Mouse (Mus musculus) brown adipose tissue, adult 24 weeks (tissue): ENCODE results near the gene Snd1. TPM values are rescaled to one million over a fixed set of nuclear protein-coding genes. Genes with fewer than 3 reads are reported as not detected.

Experiments
- H3K27ac ChIP-seq: fragments of 200-500 bp; replicated peaks from 2 replicates; pipeline ENCODE4 v1.5.1; 2012; ENCODE audit warnings: low read depth, mild to moderate bottlenecking, low read length
- H3K4me1 ChIP-seq: fragments of 200-500 bp; 2 replicates; pipeline ENCODE4 v1.6.1; 2012; ENCODE audit warnings: low read length, mixed read lengths; ENCODE audit not compliant: control insufficient read depth, insufficient read depth, insufficient read length
- H3K4me3 ChIP-seq: fragments of 200-500 bp; 2 replicates; pipeline ENCODE4 v1.5.1; 2012; ENCODE audit warnings: low read depth, mild to moderate bottlenecking, low read length, moderate library complexity; ENCODE audit not compliant: insufficient read depth
- polyA plus RNA-seq: library from polyadenylated mRNA; stranded (reverse); fragments of >200 nt; gene quantifications from 2 replicates; pipeline ENCODE4 v1.2.4, GENCODE M21; 2012; ENCODE audit not compliant: missing spikeins, insufficient read depth, insufficient read length

Gene Snd1
- polyA plus RNA-seq: 18.4 and 25.4 TPM in 2 replicates

- Histone ChIP-seq H3K4me3 (no peak within 1 kb of the TSS), H3K27ac (no peak within 1 kb of the TSS), H3K4me1 (no peaks in the 10 kb centered on the region)
Observed at GRCm38 (mm10) chr6:28474839-28475238, at the start of gene Snd1. Gene Snd1 (plus strand): TSS chr6:28475139.

- Histone ChIP-seq H3K4me1 (peaks cover 3% of the 10 kb centered on the region), H3K27ac (no peak within 1 kb of the TSS), H3K4me3 (no peak within 1 kb of the TSS)
Observed at GRCm38 (mm10) chr6:28427096-28427839, 47.7 kb upstream of the Snd1 start, which contains the start of gene Fscn3. Gene Fscn3 (plus strand): TSS chr6:28427789.

GRCm38 (mm10) chr6:28428290-28428689 lies 46.6 kb upstream of the Snd1 start, which contains the start of gene Gcc1:
Gene Gcc1 (minus strand): TSS chr6:28428390.
- H3K4me3 ChIP-seq: no peak within 1 kb of the TSS
- H3K4me1 ChIP-seq: peaks cover 3% of the 10 kb centered on the region
- H3K27ac ChIP-seq: no peak within 1 kb of the TSS

- H3K4me3 ChIP-seq: no peak overlapping the region
Observed at GRCm38 (mm10) chr6:28429870-28430269, 45.1 kb upstream of the Snd1 start.

GRCm38 (mm10) chr6:28430795-28431537 lies 44.0 kb upstream of the Snd1 start:
- H3K27ac ChIP-seq: 0 out of 2 replicates have a peak overlapping the region, but pooled peaks have one; percentile 13
- no peak overlapping the region for H3K4me3 ChIP-seq
- no peaks in the 10 kb centered on the region for H3K4me1 ChIP-seq

More at GRCm38 (mm10) chr6:28429870-28430269, 45.1 kb upstream of the Snd1 start:
- Histone ChIP-seq H3K4me1 (no peaks in the 10 kb centered on the region), H3K27ac (no peak overlapping the region)

- no peak overlapping the region for H3K27ac ChIP-seq
- H3K4me3 ChIP-seq: no peak overlapping the region
- H3K4me1 ChIP-seq: no peaks in the 10 kb centered on the region
Observed at GRCm38 (mm10) chr6:28431538-28431855, 43.4 kb upstream of the Snd1 start.

GRCm38 (mm10) chr6:28447937-28448336 lies 27.0 kb upstream of the Snd1 start:
- no peak overlapping the region for H3K4me3 ChIP-seq
- no peaks in the 10 kb centered on the region for H3K4me1 ChIP-seq
- no peak overlapping the region for H3K27ac ChIP-seq

- Histone ChIP-seq H3K4me1 (no peaks in the 10 kb centered on the region), H3K27ac (no peak within 1 kb of the TSS), H3K4me3 (no peak within 1 kb of the TSS)
Observed at GRCm38 (mm10) chr6:28449253-28449652, 25.7 kb upstream of the Snd1 start, which contains the start of gene Pax4. Gene Pax4 (minus strand): TSS chr6:28449353.

GRCm38 (mm10) chr6:28450481-28450880 lies 24.5 kb upstream of the Snd1 start:
- Histone ChIP-seq H3K27ac (no peak overlapping the region), H3K4me3 (no peak overlapping the region), H3K4me1 (no peaks in the 10 kb centered on the region)

- no peaks in the 10 kb centered on the region for H3K4me1 ChIP-seq
- no peak overlapping the region for H3K27ac ChIP-seq
- H3K4me3 ChIP-seq: no peak overlapping the region
Observed at GRCm38 (mm10) chr6:28450977-28451376, 24.0 kb upstream of the Snd1 start.

- no peak overlapping the region for H3K27ac ChIP-seq
- no peak overlapping the region for H3K4me3 ChIP-seq
- H3K4me1 ChIP-seq: no peaks in the 10 kb centered on the region
Observed at GRCm38 (mm10) chr6:28459221-28459668, 15.7 kb upstream of the Snd1 start.

- Histone ChIP-seq H3K4me3 (no peak overlapping the region), H3K27ac (no peak overlapping the region), H3K4me1 (no peaks in the 10 kb centered on the region)
Observed at GRCm38 (mm10) chr6:28460534-28460933, 14.4 kb upstream of the Snd1 start.

GRCm38 (mm10) chr6:28464630-28465029 lies 10.3 kb upstream of the Snd1 start:
- Histone ChIP-seq H3K27ac (no peak overlapping the region), H3K4me3 (no peak overlapping the region), H3K4me1 (no peaks in the 10 kb centered on the region)

GRCm38 (mm10) chr6:28470017-28470602 lies 4.8 kb upstream of the Snd1 start:
- H3K4me1 ChIP-seq: no peaks in the 10 kb centered on the region
- no peak overlapping the region for H3K4me3 ChIP-seq
- no peak overlapping the region for H3K27ac ChIP-seq

GRCm38 (mm10) chr6:28470621-28471020 lies 4.3 kb upstream of the Snd1 start:
- H3K27ac ChIP-seq: no peak overlapping the region
- H3K4me3 ChIP-seq: no peak overlapping the region
- no peaks in the 10 kb centered on the region for H3K4me1 ChIP-seq
